Mouse (Mus musculus) kidney, embryonic 15.5 days (tissue): ENCODE measurements around the gene Fcamr. TPM values are rescaled to one million over a fixed set of nuclear protein-coding genes. Genes with fewer than 3 reads are reported as not detected.
A peak's percentile ranks its signal among the peaks of the same experiment; 100 is the strongest.

Experiments used
- ATAC-seq: fragments of 200-750 bp; cut with Nextera tagmentation; replicated peaks from 2 replicates; pipeline ENCODE4 v1.8.0; 2017; ENCODE audit warnings: moderate TSS enrichment; ENCODE audit not compliant: low FRiP score
- H3K27ac ChIP-seq: fragments of 300-500 bp; sonication (generic); 2 replicates; pipeline ENCODE4 v1.5.1; 2015; ENCODE audit warnings: mild to moderate bottlenecking, inconsistent platforms
- H3K27me3 ChIP-seq: fragments of 300-500 bp; sonication (generic); 2 replicates; pipeline ENCODE4 v1.6.1; 2015; ENCODE audit warnings: inconsistent platforms
- H3K36me3 ChIP-seq: fragments of 300-500 bp; sonication (generic); 2 replicates; pipeline ENCODE4 v1.6.1; 2015; ENCODE audit warnings: inconsistent platforms
- H3K4me1 ChIP-seq: fragments of 300-500 bp; sonication (generic); 2 replicates; pipeline ENCODE4 v1.6.1; 2015; ENCODE audit warnings: inconsistent platforms
- H3K4me2 ChIP-seq: fragments of 300-500 bp; sonication (generic); 2 replicates; pipeline ENCODE4 v1.6.1; 2015; ENCODE audit warnings: moderate library complexity, mild to moderate bottlenecking, inconsistent platforms
- H3K4me3 ChIP-seq: fragments of 300-500 bp; sonication (generic); replicated peaks from 2 replicates; pipeline ENCODE4 v1.5.1; 2015; ENCODE audit warnings: mild to moderate bottlenecking, inconsistent platforms
- H3K9ac ChIP-seq: fragments of 300-500 bp; sonication (generic); 2 replicates; pipeline ENCODE4 v1.6.1; 2015; ENCODE audit warnings: mild to moderate bottlenecking, inconsistent platforms
- H3K9me3 ChIP-seq: fragments of 300-500 bp; sonication (generic); replicated peaks from 2 replicates; pipeline ENCODE4 v1.6.1; 2016; ENCODE audit warnings: inconsistent platforms
- WGBS: fragments of 180-500 bp; shearing (Covaris S2); methylation state at CpG from one replicate; pipeline ENCODE4 v1.1.7; 2015; ENCODE audit warnings: mixed read lengths; 5-methylcytosine and 5-hydroxymethylcytosine counted together
- polyA plus RNA-seq: library from polyadenylated mRNA; unstranded; fragments of >200 nt; fragmentation: Nextera tagmentation; extraction: Ambion mirVana; gene quantifications from 2 replicates; pipeline ENCODE4 v1.2.1, GENCODE M21; 2015

Fcamr gene
- polyA plus RNA-seq, 1 experiment from 2014 or later = not detected

DNA sequence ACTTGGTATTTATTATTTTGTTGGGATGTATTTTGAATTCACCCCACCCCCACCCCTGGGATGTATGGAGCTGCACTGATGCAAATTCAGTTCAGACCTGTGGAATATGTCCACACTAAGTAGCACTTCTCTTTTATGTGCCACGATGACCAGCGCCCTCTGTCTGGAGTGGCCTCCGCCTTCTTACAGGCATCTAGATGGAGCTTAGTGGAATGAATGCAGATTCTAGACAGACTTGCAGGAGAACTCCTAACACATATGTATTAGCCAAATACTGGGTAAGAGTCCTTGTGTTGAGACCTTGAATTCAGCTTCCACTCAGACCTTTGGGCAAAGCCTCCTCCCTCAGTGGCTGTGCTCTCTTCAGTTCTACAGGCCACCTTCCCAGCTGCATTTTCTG lies 10.2 kb downstream of the Fcamr start:
- WGBS = 90% methylated on average over 3 of the region's 3 CpGs
- H3K4me2 ChIP-seq = no peak overlapping the region
- ATAC-seq = no peak
- no peaks in the 10 kb centered on the region for H3K27me3 ChIP-seq
- H3K4me3 ChIP-seq = no peak overlapping the region
- H3K4me1 ChIP-seq = no peaks in the 10 kb centered on the region
- H3K9me3 ChIP-seq = no peaks in the 10 kb centered on the region
- H3K27ac ChIP-seq = no peak overlapping the region
- H3K36me3 ChIP-seq = no peaks in the 10 kb centered on the region
- no peak overlapping the region for H3K9ac ChIP-seq

DNA sequence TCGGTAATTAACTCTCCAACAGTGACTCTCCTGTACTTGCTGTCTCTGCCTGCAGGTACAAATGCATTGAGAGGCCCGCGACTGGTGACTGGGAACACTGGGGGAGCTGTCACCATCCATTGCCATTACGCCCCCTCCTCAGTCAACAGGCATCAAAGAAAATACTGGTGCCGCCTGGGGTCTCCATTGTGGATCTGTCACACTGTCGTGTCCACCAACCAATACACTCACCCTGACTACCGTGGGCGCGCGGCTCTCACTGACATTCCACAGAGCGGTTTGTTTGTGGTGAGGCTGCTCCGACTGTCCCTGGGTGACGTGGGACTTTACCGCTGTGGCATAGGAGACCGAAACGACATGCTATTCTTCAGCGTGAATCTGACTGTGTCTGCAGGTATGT lies 10.6 kb downstream of the Fcamr start:
- Histone ChIP-seq H3K27me3 (no peaks in the 10 kb centered on the region), H3K9me3 (no peaks in the 10 kb centered on the region), H3K4me1 (no peaks in the 10 kb centered on the region), H3K9ac (no peak overlapping the region), H3K27ac (no peak overlapping the region), H3K4me2 (no peak overlapping the region), H3K4me3 (no peak overlapping the region), H3K36me3 (no peaks in the 10 kb centered on the region)
- no peak for ATAC-seq
- 75% methylated on average over 17 of the region's 17 CpGs for WGBS

DNA sequence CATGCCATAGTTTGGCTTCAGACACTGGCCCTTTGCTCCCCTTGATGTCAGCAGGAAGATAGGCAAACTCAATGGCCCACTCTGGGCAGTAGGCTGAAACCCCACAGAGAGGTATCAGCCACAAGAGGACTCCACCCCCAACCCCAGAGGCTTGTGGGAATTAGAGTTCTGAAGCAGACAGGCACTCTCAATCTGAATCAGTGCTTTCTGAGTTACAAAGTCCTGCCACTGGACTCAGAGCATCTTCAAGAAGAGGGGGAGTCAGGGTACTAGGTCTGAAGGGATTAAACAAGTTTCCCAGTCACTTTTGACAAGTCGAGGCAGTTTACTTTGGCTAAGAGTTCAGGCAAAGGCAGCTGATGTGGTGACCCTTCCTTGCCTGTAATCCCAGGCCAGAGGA lies 19.0 kb downstream of the Fcamr start:
- Histone ChIP-seq H3K4me2 (no peak overlapping the region), H3K9ac (no peak overlapping the region), H3K36me3 (no peaks in the 10 kb centered on the region), H3K27ac (no peak overlapping the region), H3K4me3 (no peak overlapping the region), H3K9me3 (no peaks in the 10 kb centered on the region), H3K27me3 (no peaks in the 10 kb centered on the region), H3K4me1 (no peaks in the 10 kb centered on the region)
- ATAC-seq = no peak
- WGBS = 88% methylated on average over 1 of the region's 1 CpGs

DNA sequence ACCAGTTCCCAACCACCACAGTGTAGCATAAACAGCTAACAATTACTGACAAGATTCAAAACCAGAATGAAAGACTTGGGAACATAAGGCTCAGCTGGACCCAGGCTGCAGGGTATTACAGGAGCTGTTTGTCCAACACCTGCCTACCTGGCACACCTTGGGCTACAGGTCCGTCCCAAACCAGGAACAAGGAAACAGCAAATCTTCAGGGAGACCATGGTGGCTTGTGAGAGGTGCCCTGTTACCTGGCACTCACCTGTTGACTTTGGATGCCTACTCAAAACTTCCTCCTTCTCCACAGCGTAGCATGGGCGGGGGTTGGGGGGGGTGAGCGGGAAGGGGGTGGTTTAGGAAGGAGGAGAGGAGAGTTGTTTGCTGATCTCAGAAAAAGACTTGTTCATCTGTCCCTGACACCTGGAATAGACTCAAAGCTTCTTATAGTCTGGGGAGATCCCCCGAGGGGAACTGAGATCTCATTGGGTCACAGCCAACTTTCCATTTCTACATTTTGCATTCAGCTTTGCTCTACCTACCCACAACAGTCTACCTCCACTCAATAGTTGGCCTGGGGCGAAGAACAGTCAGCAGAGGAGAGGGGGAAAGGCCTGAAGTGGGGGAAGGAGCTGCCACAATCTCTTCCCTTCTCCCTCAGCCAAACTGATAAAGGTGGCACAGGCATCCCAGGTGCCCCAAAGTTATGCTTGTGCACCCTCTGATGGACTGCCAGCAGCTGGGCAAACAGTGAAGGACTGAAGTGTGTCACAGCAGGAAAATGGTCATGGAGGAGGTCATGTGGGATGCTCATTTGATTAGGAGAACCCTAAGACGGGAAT lies 19.8 kb downstream of the Fcamr start:
- no peak for ATAC-seq

DNA sequence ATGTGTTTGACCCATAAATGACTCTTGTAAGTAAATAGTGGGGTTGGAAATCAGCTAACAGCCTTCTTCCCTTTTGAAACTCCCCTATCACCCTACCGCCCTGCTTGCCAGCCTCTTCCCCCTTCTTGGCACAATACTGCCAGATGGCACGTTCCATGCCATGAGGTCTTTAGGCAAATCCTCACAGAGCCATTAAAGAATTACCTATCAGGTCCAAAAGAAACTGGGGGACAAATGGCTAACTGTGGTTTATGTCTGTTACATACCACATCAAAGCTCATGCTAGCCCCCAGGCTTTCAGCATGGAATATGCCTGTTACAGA lies 20.4 kb downstream of the Fcamr start:
- WGBS = 79% methylated on average over 2 of the region's 2 CpGs

More for the DNA sequence above, 19.8 kb downstream of the Fcamr start:
- Histone ChIP-seq H3K4me1 (no peaks in the 10 kb centered on the region), H3K9ac (no peak overlapping the region), H3K27me3 (no peaks in the 10 kb centered on the region), H3K9me3 (no peaks in the 10 kb centered on the region), H3K4me3 (no peak overlapping the region), H3K36me3 (no peaks in the 10 kb centered on the region), H3K27ac (no peak overlapping the region), H3K4me2 (no peak overlapping the region)
- 73% methylated on average over 7 of the region's 7 CpGs for WGBS

DNA sequence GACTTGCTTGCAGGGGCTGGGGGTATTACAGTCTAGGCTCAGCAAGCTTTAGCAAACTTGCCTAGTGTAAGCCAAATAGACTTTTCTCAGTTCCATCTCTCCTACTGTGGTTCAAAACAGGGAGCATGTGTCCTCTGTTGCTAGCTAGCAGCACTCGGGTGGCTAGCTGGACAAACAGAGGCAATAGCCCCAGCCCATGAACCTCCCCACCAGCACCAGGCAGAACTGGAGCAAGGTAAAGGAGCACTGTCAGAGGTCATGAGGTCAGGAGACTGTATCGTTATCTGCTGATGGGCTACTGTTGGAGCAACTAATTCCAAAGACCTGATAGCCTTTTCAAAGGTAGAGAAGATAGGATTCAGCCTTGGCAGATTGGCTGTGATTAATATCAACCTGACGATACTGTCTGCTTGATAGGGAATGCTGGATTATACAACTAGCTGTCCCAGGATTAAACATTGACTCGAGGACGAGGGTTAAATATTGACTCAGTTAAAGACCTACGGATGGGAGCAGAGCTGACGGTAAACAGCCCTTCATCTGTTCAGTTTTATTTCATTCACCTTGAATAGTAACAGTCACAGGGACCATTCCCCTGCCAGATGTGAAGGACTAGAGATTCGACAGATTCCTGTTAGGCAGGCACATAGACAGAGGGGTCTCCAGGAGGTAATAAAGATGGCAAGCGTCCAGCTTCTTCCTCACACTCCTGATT lies 21.4 kb downstream of the Fcamr start:
- peak; percentile 68 for ATAC-seq
- Histone ChIP-seq H3K9ac (no peak overlapping the region), H3K27ac (peak overlapping the region; percentile 48), H3K9me3 (no peaks in the 10 kb centered on the region), H3K4me1 (no peaks in the 10 kb centered on the region), H3K27me3 (no peaks in the 10 kb centered on the region), H3K4me3 (no peak overlapping the region), H3K36me3 (no peaks in the 10 kb centered on the region), H3K4me2 (no peak overlapping the region)
- 72% methylated on average over 9 of the region's 9 CpGs for WGBS

More for the DNA sequence above, 20.4 kb downstream of the Fcamr start:
- Histone ChIP-seq H3K4me1 (no peaks in the 10 kb centered on the region), H3K4me3 (no peak overlapping the region), H3K9ac (no peak overlapping the region), H3K27ac (no peak overlapping the region), H3K27me3 (no peaks in the 10 kb centered on the region), H3K9me3 (no peaks in the 10 kb centered on the region), H3K4me2 (no peak overlapping the region), H3K36me3 (no peaks in the 10 kb centered on the region)
- no peak for ATAC-seq

DNA sequence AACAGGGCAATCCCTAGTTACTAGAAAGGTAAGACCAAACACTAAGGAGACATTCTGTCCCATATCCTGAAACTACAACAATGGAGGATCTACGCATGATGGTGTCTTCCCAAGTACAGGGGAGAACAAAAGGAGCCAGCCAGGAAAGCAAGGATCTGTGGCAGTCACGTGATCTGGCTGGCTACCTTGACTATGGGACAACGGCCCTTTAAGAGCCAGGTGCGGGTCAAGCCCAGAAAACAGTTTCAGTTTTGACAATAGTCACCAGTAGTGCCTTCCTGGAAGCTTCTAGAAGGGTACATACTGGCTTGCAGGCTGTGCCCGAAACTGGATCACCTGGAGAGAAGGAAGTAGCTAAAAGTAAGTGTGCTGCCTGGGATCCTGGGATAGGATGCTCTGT lies 25.7 kb downstream of the Fcamr start, which contains the start of gene Pigr:
TSS of gene Pigr (plus strand) at position 237 of the 400 bp plus-strand sequence.
- Histone ChIP-seq H3K36me3 (no peaks in the 10 kb centered on the region), H3K4me1 (0 out of 2 replicates have a peak, but pooled peaks cover 4% of the 10 kb centered on the region), H3K9me3 (no peaks in the 10 kb centered on the region), H3K27me3 (no peaks in the 10 kb centered on the region), H3K27ac (no peak within 1 kb of the TSS), H3K9ac (no peak within 1 kb of the TSS), H3K4me2 (no peak within 1 kb of the TSS), H3K4me3 (no peak within 1 kb of the TSS)
- no peak for ATAC-seq
- WGBS = 88% methylated on average over 5 of the region's 5 CpGs

DNA sequence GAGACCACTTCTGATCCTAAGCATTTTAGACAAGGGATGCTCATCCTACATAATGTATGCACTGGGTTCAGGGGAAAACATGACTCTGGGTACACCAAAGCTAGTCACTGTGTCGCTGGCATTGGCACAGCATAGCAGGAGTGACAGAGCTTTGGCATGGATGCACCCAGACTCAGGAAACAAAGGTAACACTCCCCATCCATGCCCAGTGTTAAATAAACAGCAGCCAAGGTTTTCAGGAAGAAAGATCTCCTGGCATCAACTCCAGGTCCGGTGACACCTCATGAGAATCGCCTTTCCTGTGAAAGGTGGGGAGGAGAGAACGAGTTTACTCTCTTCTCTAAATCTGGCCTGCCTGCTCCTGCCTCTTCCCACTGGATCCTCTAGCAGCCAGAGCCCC lies 28.0 kb downstream of the Fcamr start:
- H3K27ac ChIP-seq = no peak overlapping the region
- ATAC-seq = no peak
- no peak overlapping the region for H3K9ac ChIP-seq
- no peak overlapping the region for H3K4me3 ChIP-seq
- peaks cover 16% of the 10 kb centered on the region for H3K4me1 ChIP-seq
- 78% methylated on average over 4 of the region's 4 CpGs for WGBS
- H3K27me3 ChIP-seq = no peaks in the 10 kb centered on the region
- no peaks in the 10 kb centered on the region for H3K9me3 ChIP-seq
- H3K36me3 ChIP-seq = no peaks in the 10 kb centered on the region
- H3K4me2 ChIP-seq = no peak overlapping the region

DNA sequence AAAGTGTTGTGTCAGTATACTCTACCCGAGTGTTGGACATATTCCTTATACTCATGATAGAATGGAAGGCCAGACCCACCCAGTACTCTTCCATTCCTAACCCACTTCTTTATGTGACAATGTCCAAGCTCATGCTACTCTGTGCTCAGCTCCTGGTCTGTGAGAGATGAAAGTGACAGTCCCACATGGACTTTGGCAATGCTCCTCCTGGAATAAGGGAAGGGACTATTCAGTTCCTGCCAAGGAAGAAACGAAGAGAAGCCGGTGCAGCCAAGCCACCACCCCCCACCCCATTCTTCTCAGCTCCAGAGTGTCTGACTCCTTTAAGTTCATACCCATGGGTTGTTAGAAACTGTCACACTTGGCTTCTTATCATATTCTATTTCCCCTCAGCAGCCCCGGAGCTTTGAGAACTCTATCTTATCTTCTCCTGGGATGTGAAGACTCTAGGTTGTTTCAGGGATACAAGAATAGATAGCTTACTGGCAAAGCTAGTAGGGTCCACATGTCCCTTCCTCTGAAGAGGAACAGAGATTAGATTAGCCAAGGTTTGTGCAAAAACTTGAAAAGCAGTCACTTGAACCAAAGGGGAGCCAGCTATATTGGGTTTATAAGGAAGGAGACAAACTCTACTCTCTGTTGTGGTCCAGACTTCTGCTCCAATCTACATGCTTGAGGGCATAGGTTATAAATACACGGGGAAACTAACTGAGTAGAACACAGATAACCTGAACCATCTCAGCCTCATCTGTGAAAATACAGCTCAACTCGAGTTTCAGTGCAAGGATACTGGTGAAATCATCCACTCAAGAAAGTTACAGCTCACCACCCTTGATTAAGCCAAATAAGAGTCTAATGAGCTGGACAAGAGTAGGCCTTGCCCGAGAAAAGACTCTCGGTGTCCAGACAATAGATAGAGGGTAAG lies 29.5 kb downstream of the Fcamr start:
- peak; percentile 54; the same call in 1 of the 2 replicates for ATAC-seq
- H3K4me3 ChIP-seq = no peak overlapping the region
- H3K27ac ChIP-seq = no peak overlapping the region
- no peaks in the 10 kb centered on the region for H3K9me3 ChIP-seq
- no peaks in the 10 kb centered on the region for H3K36me3 ChIP-seq
- no peak overlapping the region for H3K4me2 ChIP-seq
- 50% methylated on average over 8 of the region's 8 CpGs for WGBS
- H3K4me1 ChIP-seq = peaks cover 16% of the 10 kb centered on the region
- H3K27me3 ChIP-seq = no peaks in the 10 kb centered on the region
- no peak overlapping the region for H3K9ac ChIP-seq

DNA sequence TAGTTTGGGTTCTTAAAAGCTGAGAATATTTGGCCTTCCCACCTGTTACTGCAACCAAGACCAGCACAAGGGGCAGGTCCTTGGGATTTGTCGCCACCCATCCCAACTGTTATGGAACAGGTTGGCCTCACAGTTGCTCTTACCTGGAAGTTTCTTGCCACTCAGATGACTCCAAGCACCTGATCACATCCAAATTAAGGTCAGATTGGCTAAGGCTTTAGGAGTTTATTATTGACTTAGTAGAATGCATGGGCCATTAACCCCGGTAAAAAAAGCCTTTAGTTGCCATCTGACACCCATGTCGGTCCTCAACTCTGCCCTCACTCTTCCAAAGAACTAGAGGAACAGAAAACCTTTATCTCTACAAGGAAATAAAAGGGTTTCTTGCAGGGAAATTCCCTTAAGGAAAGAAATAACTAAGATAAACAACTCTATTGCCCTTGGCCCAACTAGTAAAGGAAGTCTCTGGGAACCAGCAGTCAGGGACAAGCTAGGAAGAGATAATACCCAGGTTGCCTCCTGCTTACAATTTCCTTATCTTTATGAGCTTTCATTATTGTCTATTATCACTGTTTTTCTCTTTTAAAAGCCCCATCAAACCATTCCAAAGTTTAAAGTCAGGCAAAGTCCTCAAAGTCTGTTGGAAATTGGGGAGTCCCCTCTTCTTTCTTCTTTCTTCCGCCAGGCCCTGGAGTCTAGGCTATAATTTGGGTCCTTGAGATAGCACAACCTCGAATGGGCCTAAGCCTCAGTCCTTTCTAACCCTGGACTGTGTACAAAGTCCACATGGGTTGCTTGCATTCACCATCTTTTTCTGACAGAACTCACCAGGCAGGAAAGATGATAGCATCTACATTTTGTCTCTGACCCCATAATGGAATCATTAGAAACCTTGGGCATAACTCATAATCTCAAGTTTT lies 31.8 kb downstream of the Fcamr start:
- no peak overlapping the region for H3K4me2 ChIP-seq
- no peaks in the 10 kb centered on the region for H3K27me3 ChIP-seq
- peak; percentile 50 for ATAC-seq
- WGBS = 55% methylated on average over 5 of the region's 5 CpGs
- peaks cover 16% of the 10 kb centered on the region for H3K4me1 ChIP-seq
- H3K4me3 ChIP-seq = no peak overlapping the region
- H3K36me3 ChIP-seq = no peaks in the 10 kb centered on the region
- H3K9ac ChIP-seq = no peak overlapping the region
- no peaks in the 10 kb centered on the region for H3K9me3 ChIP-seq
- H3K27ac ChIP-seq = peak overlapping the region; percentile 43; the same call in 1 of the 2 replicates
